8 mouse cellular contexts compared by ENCODE assay signal in genomic region chr7:79464776-79465420, GRCm38 (mm10). TPM values are rescaled to one million over a fixed set of nuclear protein-coding genes. Genes with fewer than 3 reads are reported as not detected.
DNase-seq lines count a peak whose midpoint lies in the region; ATAC-seq and TF ChIP-seq lines count a peak whose summit lies in the region.

No protein-coding gene starts in this region.

- H3K4me2 ChIP-seq in myocyte (ENCODE audit: low read depth): peak overlapping the region; percentile 93

- intact Hi-C loops in left cerebral cortex, postnatal 10 days (cut with DNase I): loop anchor here (5.0 to 10.0 kb wide), 2 partner anchors 73 to 220 kb away; partner anchors contain the start of gene Fanci
- intact Hi-C loops in left cerebral cortex, postnatal 25 days (cut with DNase I): loop anchor here (10.0 kb wide), 1 partner anchor 190 kb away; the partner anchor contains the start of gene Abhd2

- peaks cover 43% of the 10 kb centered on the region for H3K36me3 ChIP-seq in forebrain, embryonic 10.5 days (replicated peaks)
- H3K36me3 ChIP-seq in myocyte (ENCODE audit: control insufficient read depth, insufficient read depth): no peaks in the 10 kb centered on the region

- H3K4me3 ChIP-seq in forebrain, embryonic 10.5 days: peak overlapping the region; percentile 94
- H3K4me3 ChIP-seq in myocyte: peak overlapping the region; percentile 51

- 7% methylated on average over 47 of the region's 47 CpGs for WGBS in forebrain, embryonic 10.5 days

- no peak for ATAC-seq in inflammation-experienced regulatory T-cells, adult 6 months

- TF ChIP-seq POLR2A in myocyte (IDR thresholded peaks at IDR 0.05; ENCODE audit: insufficient read length, low read depth): no peak

- peaks cover 58% of the 10 kb centered on the region for H3K4me1 ChIP-seq in forebrain, embryonic 10.5 days

- peak; percentile 16 to 59 for DNase-seq in left cerebral cortex, postnatal 10 days (ENCODE audit: extremely low spot score in 1 of 2, low spot score in 2 of 2)
- no peak for DNase-seq in left cerebral cortex, postnatal 25 days (ENCODE audit: low spot score in 2 of 2)
- peak; percentile 38 for DNase-seq in adrenal gland, postnatal 10 days
- DNase-seq in forebrain, embryonic 10.5 days (ENCODE audit: extremely low spot score, low spot score): peak; percentile 40
- peak; percentile 22 for DNase-seq in kidney, postnatal 14 days
- DNase-seq in natural killer cell, adult 2 months (ENCODE audit: low spot score in 2 of 2): no peak

- no peaks in the 10 kb centered on the region for H3K9me3 ChIP-seq in forebrain, embryonic 10.5 days

- H3K79me2 ChIP-seq in myocyte (ENCODE audit: control insufficient read depth, insufficient read depth): peaks cover 15% of the 10 kb centered on the region

- H3ac ChIP-seq in myocyte (ENCODE audit: control insufficient read depth, insufficient read length): peak overlapping the region; percentile 71

- peak overlapping the region; percentile 63 for H3K27ac ChIP-seq in forebrain, embryonic 10.5 days

- H3K27me3 ChIP-seq in forebrain, embryonic 10.5 days (ENCODE audit: poor library complexity, severe bottlenecking): peaks cover 34% of the 10 kb centered on the region
- H3K27me3 ChIP-seq in myocyte (ENCODE audit: control insufficient read depth, insufficient read depth, insufficient read length): no peaks in the 10 kb centered on the region

TF ChIP-seq in myocyte, 11 proteins besides CTCF, POLR2A, EP300 and RAD21:
- no peak for TF ChIP-seq MYOD1 (IDR thresholded peaks at IDR 0.05; ENCODE audit: control insufficient read depth in 1 of 3, insufficient read length in 2 of 3, low read depth in 2 of 3)
- no peak for TF ChIP-seq CEBPB (IDR thresholded peaks at IDR 0.05; ENCODE audit: insufficient read depth, poor library complexity, severe bottlenecking)
- TF ChIP-seq REST (IDR thresholded peaks at IDR 0.05; ENCODE audit: insufficient read depth, insufficient read length): no peak

RNA-seq across cellular contexts. Expression of gene Polg, which starts 1.3 kb away (rescaled TPM):
- 10 to 100 TPM; 85.9 to 88.7 TPM for total RNA-seq in left cerebral cortex, postnatal 10 days (2021)
- total RNA-seq in left cerebral cortex, postnatal 25 days (2021): 10 to 100 TPM; 75.5 to 87.3 TPM
- total RNA-seq in adrenal gland, postnatal 10 days (2021): 10 to 100 TPM; 78.9 to 83.1 TPM
- 42.1 and 46.4 TPM in 2 replicates for polyA plus RNA-seq in forebrain, embryonic 10.5 days (2016; fragmentation: Nextera tagmentation; extraction: Ambion mirVana)
- polyA plus RNA-seq in myocyte (2012; fragmentation: generic; extraction: Trizol): 30.9 TPM
- 10 to 100 TPM; 15.0 to 37.4 (median 27.3) TPM for polyA plus RNA-seq in inflammation-experienced regulatory T-cells, adult 6 months (2017; shearing (Covaris generic))

Comparison
In these comparisons a context has a peak if more than half of its experiments do, and no peak if none do; other contexts are left out.
1. DNase-seq: peak in left cerebral cortex, postnatal 10 days (2 of 2), adrenal gland, postnatal 10 days (single experiment), forebrain, embryonic 10.5 days (single experiment) and kidney, postnatal 14 days (single experiment); none in left cerebral cortex, postnatal 25 days (0 of 2) and natural killer cell, adult 2 months (0 of 2).